Mouse (Mus musculus) CH12.LX (cell line): ENCODE measurements around the gene Slc2a3. TPM values are rescaled to one million over a fixed set of nuclear protein-coding genes. Genes with fewer than 3 reads are reported as not detected.
A peak's percentile ranks its signal among the peaks of the same experiment; 100 is the strongest.

Experiments used
- DNase-seq: peaks from one replicate; pipeline ENCODE4 v3.0.0-alpha.2; 2013; ENCODE audit errors: extremely low read depth
- H3K27ac ChIP-seq: 2 replicates; pipeline ENCODE4 v1.5.1; 2012; ENCODE audit warnings: low read depth, mild to moderate bottlenecking, control low read depth, moderate library complexity; ENCODE audit not compliant: insufficient read depth
- H3K27me3 ChIP-seq: replicated peaks from 2 replicates; pipeline ENCODE3; 2012; ENCODE audit warnings: inconsistent platforms
- H3K36me3 ChIP-seq, 2 experiments: replicated peaks in 1 of 2; 2 replicates each; pipeline versions ENCODE3 to v1.6.1; 2012; ENCODE audit warnings: inconsistent platforms in 1 of 2, low read length in 1 of 2, mild to moderate bottlenecking in 1 of 2, mixed read lengths in 1 of 2, moderate library complexity in 1 of 2; ENCODE audit not compliant: control insufficient read depth in 1 of 2, insufficient read depth in 1 of 2
- H3K4me1 ChIP-seq, 2 experiments: 2 replicates each; pipeline ENCODE4 v1.6.1; 2012; ENCODE audit warnings: inconsistent platforms in 1 of 2, moderate library complexity in 1 of 2; ENCODE audit not compliant: insufficient read depth in 2 of 2, control insufficient read depth in 1 of 2
- H3K4me2 ChIP-seq: 2 replicates; pipeline ENCODE4 v1.6.1; 2012; ENCODE audit warnings: low read depth, mild to moderate bottlenecking, control low read depth; ENCODE audit not compliant: poor library complexity, insufficient read depth, severe bottlenecking
- H3K4me3 ChIP-seq, 3 experiments: fragments of 150-350 bp in 1 of 3; sonication (generic) in 1 of 3; replicated peaks in 1 of 3; 2 replicates each; pipeline versions ENCODE3 to v1.5.1; 2011 to 2012; ENCODE audit warnings: low read depth in 2 of 3, low read length in 2 of 3, mild to moderate bottlenecking in 2 of 3, moderate library complexity in 2 of 3, control low read depth in 1 of 3, improper control_type of control experiment in 1 of 3, inconsistent platforms in 1 of 3, mixed read lengths in 1 of 3; ENCODE audit not compliant: poor library complexity in 1 of 3
- H3K79me2 ChIP-seq: replicated peaks from 2 replicates; pipeline ENCODE4 v1.6.1; 2012; ENCODE audit warnings: mild to moderate bottlenecking, moderate library complexity; ENCODE audit not compliant: control insufficient read depth, poor library complexity, insufficient read depth, severe bottlenecking; ENCODE audit errors: extremely low read depth
- H3K9ac ChIP-seq: 2 replicates; pipeline ENCODE4 v1.6.1; 2012; ENCODE audit warnings: low read depth, mild to moderate bottlenecking, control low read depth, moderate library complexity; ENCODE audit not compliant: insufficient read depth
- H3K9me3 ChIP-seq: replicated peaks from 2 replicates; pipeline ENCODE3; 2012; ENCODE audit warnings: low read length, inconsistent platforms, mixed read lengths
- BHLHE40 ChIP-seq: IDR thresholded peaks from 2 replicates; pipeline ENCODE4 v1.6.1; 2011; ENCODE audit warnings: mild to moderate bottlenecking, low read depth, low read length, improper control_type of control experiment
- CHD1 ChIP-seq: IDR thresholded peaks from 2 replicates; pipeline ENCODE4 v1.6.1; 2012; ENCODE audit warnings: low read depth, low read length, improper control_type of control experiment, inconsistent platforms
- CHD2 ChIP-seq: IDR thresholded peaks from 2 replicates; pipeline ENCODE4 v1.6.1; 2011; ENCODE audit warnings: low read length, improper control_type of control experiment
- E2F4 ChIP-seq: IDR thresholded peaks from 2 replicates; pipeline ENCODE4 v1.6.1; 2011; ENCODE audit warnings: low read depth, low read length, improper control_type of control experiment; ENCODE audit not compliant: insufficient replicate concordance
- ELF1 ChIP-seq: IDR thresholded peaks from 2 replicates; pipeline ENCODE4 v1.6.1; 2014; ENCODE audit warnings: low read depth, mild to moderate bottlenecking, inconsistent platforms, low read length, improper control_type of control experiment
- EP300 ChIP-seq: IDR thresholded peaks from 2 replicates; pipeline ENCODE4 v1.6.1; 2011; ENCODE audit warnings: low read length, improper control_type of control experiment
- ETS1 ChIP-seq: conservative IDR thresholded peaks from 2 replicates; pipeline ENCODE4 v1.6.1; 2012; ENCODE audit warnings: low read depth, mild to moderate bottlenecking, inconsistent platforms, low read length, improper control_type of control experiment, moderate library complexity
- GABPA ChIP-seq: IDR thresholded peaks from 2 replicates; pipeline ENCODE4 v1.6.1; 2012; ENCODE audit warnings: low read depth, low read length, improper control_type of control experiment, inconsistent platforms; ENCODE audit not compliant: insufficient replicate concordance
- HCFC1 ChIP-seq: IDR thresholded peaks from 2 replicates; pipeline ENCODE4 v1.6.1; 2012; ENCODE audit warnings: low read depth, mild to moderate bottlenecking, inconsistent platforms, low read length, improper control_type of control experiment
- IRF4 ChIP-seq: IDR thresholded peaks from 2 replicates; pipeline ENCODE4 v1.6.1; 2014; ENCODE audit warnings: low read depth, mild to moderate bottlenecking, inconsistent platforms, low read length, improper control_type of control experiment
- JUN ChIP-seq: IDR thresholded peaks from 2 replicates; pipeline ENCODE4 v1.6.1; 2011; ENCODE audit warnings: low read depth, mild to moderate bottlenecking, low read length, improper control_type of control experiment, moderate library complexity; ENCODE audit not compliant: insufficient read depth
- KAT2A ChIP-seq: IDR thresholded peaks from 2 replicates; pipeline ENCODE4 v1.6.1; 2012; ENCODE audit warnings: low read length, improper control_type of control experiment, inconsistent platforms; ENCODE audit not compliant: insufficient replicate concordance
- MAFK ChIP-seq: IDR thresholded peaks from 2 replicates; pipeline ENCODE4 v1.6.1; 2011; ENCODE audit warnings: low read length, improper control_type of control experiment; ENCODE audit not compliant: insufficient replicate concordance
- MAX ChIP-seq: IDR thresholded peaks from 2 replicates; pipeline ENCODE4 v1.6.1; 2011; ENCODE audit warnings: low read length, improper control_type of control experiment
- MAZ ChIP-seq: IDR thresholded peaks from 2 replicates; pipeline ENCODE4 v1.6.1; 2012; ENCODE audit warnings: low read depth, mild to moderate bottlenecking, inconsistent platforms, low read length, improper control_type of control experiment, moderate library complexity
- MEF2A ChIP-seq: IDR thresholded peaks from 2 replicates; pipeline ENCODE4 v1.6.1; 2014; ENCODE audit warnings: low read depth, mild to moderate bottlenecking, inconsistent platforms, low read length, improper control_type of control experiment, borderline replicate concordance
- MXI1 ChIP-seq: IDR thresholded peaks from 2 replicates; pipeline ENCODE4 v1.6.1; 2011; ENCODE audit warnings: mild to moderate bottlenecking, low read depth, low read length, improper control_type of control experiment
- MYC ChIP-seq: IDR thresholded peaks from 2 replicates; pipeline ENCODE4 v1.6.1; 2011; ENCODE audit warnings: low read depth, mild to moderate bottlenecking, improper control_type of control experiment, low read length
- NELFE ChIP-seq: IDR thresholded peaks from 2 replicates; pipeline ENCODE4 v1.6.1; 2011; ENCODE audit warnings: low read depth, low read length, improper control_type of control experiment
- POLR2A ChIP-seq: IDR thresholded peaks from 2 replicates; pipeline ENCODE4 v1.6.1; 2011; ENCODE audit warnings: low read depth, mild to moderate bottlenecking, improper control_type of control experiment, low read length
- POLR2AphosphoS2 ChIP-seq: IDR thresholded peaks from 2 replicates; pipeline ENCODE4 v1.6.1; 2011; ENCODE audit warnings: low read depth, low read length, improper control_type of control experiment
- RAD21 ChIP-seq: IDR thresholded peaks from 2 replicates; pipeline ENCODE4 v1.6.1; 2011; ENCODE audit warnings: low read depth, mild to moderate bottlenecking, low read length, improper control_type of control experiment, moderate library complexity
- RCOR1 ChIP-seq: conservative IDR thresholded peaks from 2 replicates; pipeline ENCODE4 v1.6.1; 2012; ENCODE audit warnings: low read depth, mild to moderate bottlenecking, inconsistent platforms, low read length, improper control_type of control experiment
- SIN3A ChIP-seq: IDR thresholded peaks from 2 replicates; pipeline ENCODE4 v1.6.1; 2012; ENCODE audit warnings: low read length, improper control_type of control experiment, inconsistent platforms
- SMC3 ChIP-seq: IDR thresholded peaks from 2 replicates; pipeline ENCODE4 v1.6.1; 2011; ENCODE audit warnings: low read depth, low read length, improper control_type of control experiment
- TBP ChIP-seq: conservative IDR thresholded peaks from 2 replicates; pipeline ENCODE4 v1.6.1; 2011; ENCODE audit warnings: low read depth, low read length, improper control_type of control experiment
- TCF12 ChIP-seq: IDR thresholded peaks from 2 replicates; pipeline ENCODE4 v1.6.1; 2014; ENCODE audit warnings: low read depth, mild to moderate bottlenecking, inconsistent platforms, low read length, improper control_type of control experiment
- UBTF ChIP-seq: IDR thresholded peaks from 2 replicates; pipeline ENCODE4 v1.6.1; 2012; ENCODE audit warnings: low read depth, mild to moderate bottlenecking, inconsistent platforms, low read length, improper control_type of control experiment, moderate library complexity
- USF2 ChIP-seq: conservative IDR thresholded peaks from 2 replicates; pipeline ENCODE4 v1.6.1; 2011; ENCODE audit warnings: low read depth, low read length, improper control_type of control experiment
- ZKSCAN1 ChIP-seq: IDR thresholded peaks from 2 replicates; pipeline ENCODE4 v1.6.1; 2012; ENCODE audit warnings: low read depth, inconsistent platforms, low read length, improper control_type of control experiment, borderline replicate concordance
- ZMIZ1 ChIP-seq: IDR thresholded peaks from 2 replicates; pipeline ENCODE4 v1.6.1; 2012; ENCODE audit warnings: low read depth, mild to moderate bottlenecking, inconsistent platforms, low read length, improper control_type of control experiment
- ZNF384 ChIP-seq: IDR thresholded peaks from 2 replicates; pipeline ENCODE4 v1.6.1; 2012; ENCODE audit warnings: low read depth, low read length, improper control_type of control experiment, inconsistent platforms
- dilution Hi-C: fragments of 300-500 bp; cut with MboI; formaldehyde crosslinking; loops from 2 replicates; pipeline ENCODE4 v1.14.3; 2020; ENCODE audit warnings: low sequenced_read_pairs; ENCODE audit not compliant: extremely low pct_unique_long_range_greater_than_20kb, extremely low pct_ligation_motif_present
- in situ Hi-C: fragments of 300-500 bp; cut with MboI; formaldehyde crosslinking; loops from 3 replicates; pipeline ENCODE4 v1.14.3; 2019; ENCODE audit warnings: low sequenced_read_pairs, low pct_ligation_motif_present, low pct_unique_long_range_greater_than_20kb, mixed read lengths
- polyA plus RNA-seq: library from polyadenylated mRNA; unstranded; fragments of >175 nt; gene quantifications from 2 replicates; pipeline ENCODE4 v1.2.1, GENCODE M21; 2012; ENCODE audit warnings: low read depth; ENCODE audit not compliant: insufficient read length
- total RNA-seq, 2 experiments: library from RNA; depleted of rRNA; stranded (reverse); fragments of 300-350 nt in 1 of 2; fragments of >200 nt in 1 of 2; gene quantifications; 2 replicates each; pipeline ENCODE4 v1.2.3; 2012 to 2014

The Slc2a3 gene
- total and polyA plus RNA-seq, 3 experiments = 28.8 to 38.3 (median 29.7) TPM

- dilution Hi-C loops = no loop called here
- Histone ChIP-seq H3K27me3 (no peaks in the 10 kb centered on the region), H3K79me2 (peaks cover 4% of the 10 kb centered on the region; the same call in 1 of the 2 replicates), H3K9me3 (no peaks in the 10 kb centered on the region), H3K9ac (peak within 1 kb of the TSS; percentile 97), H3K36me3 (peaks cover 0 to 26% of the 10 kb centered on the region in 2 experiments), H3K27ac (peak within 1 kb of the TSS; percentile 62; the same call in 1 of the 2 replicates), H3K4me1 (peaks cover 12 to 46% of the 10 kb centered on the region in 2 experiments), H3K4me3 (peak within 1 kb of the TSS; percentile 80 to 95 (median 91)), H3K4me2 (peak within 1 kb of the TSS; percentile 72)
- TF ChIP-seq ZNF384 (no peak), MAX (no peak), JUN (no peak), TBP (no peak), SMC3 (no peak), MAFK (no peak), ZMIZ1 (no peak), USF2 (no peak), EP300 (no peak), UBTF (peak; percentile 91), IRF4 (no peak), E2F4 (no peak), NELFE (0 out of 2 replicates have a peak, but pooled peaks have one; percentile 46), RCOR1 (no peak), MAZ (no peak), MEF2A (peak; percentile 17; the same call in 1 of the 2 replicates), BHLHE40 (no peak), HCFC1 (no peak), RAD21 (no peak), ELF1 (0 out of 2 replicates have a peak, but pooled peaks have one; percentile 18), TCF12 (peak; percentile 36; the same call in 1 of the 2 replicates), CHD1 (no peak), KAT2A (no peak), SIN3A (no peak; the same call in 1 of the 2 replicates), ZKSCAN1 (no peak), POLR2A (no peak; the same call in 1 of the 2 replicates), GABPA (no peak), ETS1 (no peak), CHD2 (peak; percentile 37; the same call in 1 of the 2 replicates), POLR2AphosphoS2 (no peak), MXI1 (peak; percentile 51; the same call in 1 of the 2 replicates), MYC (no peak)
- DNase-seq = no peak
- in situ Hi-C loops = no loop called here
Measured at GRCm38 (mm10) chr6:122819306-122820070, 18.0 kb upstream of the Slc2a3 start, which contains the start of gene Foxj2. Gene Foxj2, plus strand, starts transcription at chr6:122819914.
